Mouse (Mus musculus): Measurements from ENCODE around the gene Ifi27l2a. TPM values are rescaled to one million over a fixed set of nuclear protein-coding genes. Genes with fewer than 3 reads are reported as not detected.
"Not testable (repeated sequence)": the region's sequence is repeated elsewhere in the genome, so short reads cannot be mapped to it uniquely, and the experiment has no call there.

The Ifi27l2a gene
- polyA plus RNA-seq (2015; fragmentation: Nextera tagmentation; extraction: Ambion mirVana) = 6.2 and 10.0 TPM in 2 replicates

DNA sequence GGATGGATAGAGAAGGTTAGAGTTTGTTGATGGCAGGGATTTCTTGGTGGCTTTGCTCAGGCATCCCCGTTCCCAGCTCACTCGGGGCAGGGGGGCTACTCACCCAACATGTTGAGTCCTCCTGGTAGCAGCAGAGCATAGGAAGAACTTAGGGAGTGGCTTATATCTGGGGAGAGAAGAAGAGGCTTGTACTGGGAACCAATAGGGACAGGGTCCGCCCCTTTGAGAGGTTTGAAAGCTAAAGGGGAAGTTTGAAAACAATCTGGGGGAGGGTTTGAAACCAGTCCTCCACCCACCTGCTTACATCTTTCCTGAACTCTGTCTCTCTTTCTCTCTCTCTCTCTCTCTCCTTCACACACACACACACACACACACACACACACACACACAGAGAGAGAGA, at the start of gene Ifi27l2a:
Gene Ifi27l2a (minus strand): TSS at position 157 of the 400 bp plus-strand sequence.
- 52% methylated on average over 3 of the region's 3 CpGs for WGBS

GRCm38 (mm10) chr12:103492767-103493166, 49.3 kb upstream of the Ifi27l2a start:
- H3K4me2 ChIP-seq = no peak overlapping the region
- no peaks in the 10 kb centered on the region for H3K9me3 ChIP-seq
- no peak for ATAC-seq (replicated peaks)
- no peaks in the 10 kb centered on the region for H3K27me3 ChIP-seq (replicated peaks)
- WGBS = 45% methylated on average over 5 of the region's 5 CpGs
- H3K4me1 ChIP-seq = no peaks in the 10 kb centered on the region
- H3K9ac ChIP-seq = no peak overlapping the region
- H3K27ac ChIP-seq = no peak overlapping the region
- H3K4me3 ChIP-seq = no peak overlapping the region
- H3K36me3 ChIP-seq (replicated peaks) = no peaks in the 10 kb centered on the region

More for the DNA sequence above, at the start of gene Ifi27l2a:
- no peak for ATAC-seq (replicated peaks)
- H3K4me1 ChIP-seq = no peaks in the 10 kb centered on the region
- H3K9ac ChIP-seq = no peak within 1 kb of the TSS
- H3K36me3 ChIP-seq (replicated peaks) = no peaks in the 10 kb centered on the region
- H3K27ac ChIP-seq = no peak within 1 kb of the TSS
- no peaks in the 10 kb centered on the region for H3K27me3 ChIP-seq (replicated peaks)
- H3K4me3 ChIP-seq = no peak within 1 kb of the TSS
- H3K4me2 ChIP-seq = no peak within 1 kb of the TSS
- H3K9me3 ChIP-seq = no peaks in the 10 kb centered on the region

- H3K27ac ChIP-seq = no peak overlapping the region
- H3K4me3 ChIP-seq = no peak overlapping the region
- no peaks in the 10 kb centered on the region for H3K9me3 ChIP-seq
- H3K36me3 ChIP-seq (replicated peaks) = no peaks in the 10 kb centered on the region
- no peaks in the 10 kb centered on the region for H3K4me1 ChIP-seq
- no peak overlapping the region for H3K4me2 ChIP-seq
- H3K9ac ChIP-seq = no peak overlapping the region
- no peaks in the 10 kb centered on the region for H3K27me3 ChIP-seq (replicated peaks)
- no peak for ATAC-seq (replicated peaks)
- WGBS = 83% methylated on average over 3 of the region's 3 CpGs
Measured at GRCm38 (mm10) chr12:103491091-103491730, 47.7 kb upstream of the Ifi27l2a start.

- H3K4me3 ChIP-seq = no peak overlapping the region
- no peaks in the 10 kb centered on the region for H3K36me3 ChIP-seq (replicated peaks)
- no peak overlapping the region for H3K4me2 ChIP-seq
- no peak overlapping the region for H3K27ac ChIP-seq
- 64% methylated on average over 2 of the region's 2 CpGs for WGBS
- ATAC-seq (replicated peaks) = no peak
- H3K9ac ChIP-seq = no peak overlapping the region
- H3K9me3 ChIP-seq = no peaks in the 10 kb centered on the region
- no peaks in the 10 kb centered on the region for H3K27me3 ChIP-seq (replicated peaks)
- no peaks in the 10 kb centered on the region for H3K4me1 ChIP-seq
Measured at GRCm38 (mm10) chr12:103487750-103488149, 44.3 kb upstream of the Ifi27l2a start.

- Histone ChIP-seq H3K36me3 (replicated peaks) (no peaks in the 10 kb centered on the region), H3K27ac (no peak overlapping the region), H3K27me3 (replicated peaks) (no peaks in the 10 kb centered on the region), H3K4me2 (no peak overlapping the region), H3K4me3 (no peak overlapping the region), H3K4me1 (no peaks in the 10 kb centered on the region), H3K9me3 (no peaks in the 10 kb centered on the region), H3K9ac (no peak overlapping the region)
- ATAC-seq (replicated peaks) = no peak
- WGBS = 80% methylated on average over 4 of the region's 4 CpGs
Measured at GRCm38 (mm10) chr12:103487276-103487675, 43.8 kb upstream of the Ifi27l2a start.

DNA sequence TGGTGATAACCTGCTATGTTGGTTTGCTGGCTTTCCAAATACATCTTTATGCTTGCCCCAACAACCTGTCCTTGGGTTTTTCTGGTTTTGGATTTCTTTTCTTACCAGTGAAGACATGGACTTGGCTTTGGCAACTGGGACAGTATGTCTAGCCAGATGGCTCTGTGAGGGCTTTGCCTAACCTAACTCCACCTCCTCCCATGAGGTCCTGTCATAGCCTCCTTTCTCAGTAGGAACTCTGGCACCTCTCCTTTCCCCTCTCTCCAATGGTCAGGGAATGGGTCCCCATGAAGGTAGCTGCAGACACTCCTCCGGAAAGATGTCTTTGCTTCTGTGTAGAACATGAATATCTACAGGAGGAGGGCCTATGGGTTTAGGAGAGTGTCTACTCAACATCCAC, 43.2 kb upstream of the Ifi27l2a start:
- Histone ChIP-seq H3K9me3 (no peaks in the 10 kb centered on the region), H3K27me3 (replicated peaks) (no peaks in the 10 kb centered on the region), H3K9ac (no peak overlapping the region), H3K4me2 (no peak overlapping the region), H3K27ac (no peak overlapping the region), H3K4me1 (no peaks in the 10 kb centered on the region), H3K36me3 (replicated peaks) (no peaks in the 10 kb centered on the region), H3K4me3 (no peak overlapping the region)
- WGBS = 90% methylated on average over 1 of the region's 1 CpGs
- no peak for ATAC-seq (replicated peaks)

DNA sequence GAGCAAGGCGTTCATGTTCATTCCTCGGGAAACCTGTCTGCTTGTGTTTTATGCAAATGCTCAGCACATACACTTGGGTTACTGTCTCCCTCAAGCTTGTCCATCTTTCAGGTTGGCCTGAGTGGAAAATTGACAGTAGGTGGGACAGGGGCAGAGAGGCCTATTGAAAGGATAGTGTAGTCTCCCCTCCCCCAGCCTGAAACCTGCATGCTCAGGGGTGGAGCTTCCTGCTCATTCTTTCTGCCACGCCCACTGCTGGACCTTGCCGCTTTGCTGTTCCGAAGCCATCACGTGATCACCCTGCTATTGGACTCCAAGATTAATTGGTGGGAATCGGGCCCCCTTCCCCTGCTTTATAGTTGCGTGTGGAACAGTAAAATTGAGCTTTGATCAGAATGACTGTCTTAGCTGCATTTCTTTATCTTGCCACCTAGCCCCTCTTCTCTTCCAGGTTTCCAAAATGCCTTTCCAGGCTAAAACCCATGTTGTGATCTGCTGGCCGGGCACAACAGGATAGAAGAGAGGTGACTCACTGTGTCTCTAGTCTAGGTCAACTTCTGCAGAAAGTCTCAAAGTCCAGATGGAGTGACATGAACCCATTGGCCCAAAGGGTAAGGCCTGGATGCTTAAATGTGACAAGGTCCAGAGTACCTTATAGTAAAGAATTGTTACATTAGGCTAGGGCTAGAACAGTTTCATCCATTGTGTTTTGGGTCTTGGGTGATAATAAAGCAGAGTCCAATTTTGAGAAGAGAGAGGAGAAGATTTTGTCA, 40.9 kb upstream of the Ifi27l2a start:
- not testable (repeated sequence) for H3K36me3 ChIP-seq (replicated peaks); H3K27me3 ChIP-seq (replicated peaks); H3K4me1 ChIP-seq; H3K27ac ChIP-seq; H3K9me3 ChIP-seq; H3K9ac ChIP-seq; H3K4me2 ChIP-seq; H3K4me3 ChIP-seq; ATAC-seq (replicated peaks)
- 75% methylated on average over 9 of the region's 9 CpGs for WGBS

GRCm38 (mm10) chr12:103482781-103483180, 39.3 kb upstream of the Ifi27l2a start:
- Histone ChIP-seq H3K27me3 (replicated peaks) (no peaks in the 10 kb centered on the region), H3K27ac (no peak overlapping the region), H3K9me3 (no peaks in the 10 kb centered on the region), H3K4me3 (no peak overlapping the region), H3K36me3 (replicated peaks) (no peaks in the 10 kb centered on the region), H3K4me2 (no peak overlapping the region), H3K9ac (no peak overlapping the region), H3K4me1 (no peaks in the 10 kb centered on the region)
- whole genome bisulfite sequencing = 67% methylated on average over 2 of the region's 2 CpGs
- no peak for ATAC-seq (replicated peaks)

GRCm38 (mm10) chr12:103481671-103482070, 38.2 kb upstream of the Ifi27l2a start:
- WGBS = 82% methylated on average over 5 of the region's 5 CpGs
- H3K27me3 ChIP-seq (replicated peaks) = no peaks in the 10 kb centered on the region
- no peaks in the 10 kb centered on the region for H3K4me1 ChIP-seq
- no peak for ATAC-seq (replicated peaks)
- no peak overlapping the region for H3K9ac ChIP-seq
- no peaks in the 10 kb centered on the region for H3K9me3 ChIP-seq
- no peak overlapping the region for H3K4me2 ChIP-seq
- H3K27ac ChIP-seq = no peak overlapping the region
- H3K36me3 ChIP-seq (replicated peaks) = no peaks in the 10 kb centered on the region
- no peak overlapping the region for H3K4me3 ChIP-seq

- Histone ChIP-seq H3K36me3 (replicated peaks) (no peaks in the 10 kb centered on the region), H3K27ac (no peak overlapping the region), H3K27me3 (replicated peaks) (no peaks in the 10 kb centered on the region), H3K4me1 (no peaks in the 10 kb centered on the region), H3K4me3 (no peak overlapping the region), H3K9me3 (no peaks in the 10 kb centered on the region), H3K4me2 (no peak overlapping the region), H3K9ac (no peak overlapping the region)
- WGBS = 79% methylated on average over 7 of the region's 7 CpGs
- no peak for ATAC-seq (replicated peaks)
Measured at GRCm38 (mm10) chr12:103477461-103478015, 34.1 kb upstream of the Ifi27l2a start.

DNA sequence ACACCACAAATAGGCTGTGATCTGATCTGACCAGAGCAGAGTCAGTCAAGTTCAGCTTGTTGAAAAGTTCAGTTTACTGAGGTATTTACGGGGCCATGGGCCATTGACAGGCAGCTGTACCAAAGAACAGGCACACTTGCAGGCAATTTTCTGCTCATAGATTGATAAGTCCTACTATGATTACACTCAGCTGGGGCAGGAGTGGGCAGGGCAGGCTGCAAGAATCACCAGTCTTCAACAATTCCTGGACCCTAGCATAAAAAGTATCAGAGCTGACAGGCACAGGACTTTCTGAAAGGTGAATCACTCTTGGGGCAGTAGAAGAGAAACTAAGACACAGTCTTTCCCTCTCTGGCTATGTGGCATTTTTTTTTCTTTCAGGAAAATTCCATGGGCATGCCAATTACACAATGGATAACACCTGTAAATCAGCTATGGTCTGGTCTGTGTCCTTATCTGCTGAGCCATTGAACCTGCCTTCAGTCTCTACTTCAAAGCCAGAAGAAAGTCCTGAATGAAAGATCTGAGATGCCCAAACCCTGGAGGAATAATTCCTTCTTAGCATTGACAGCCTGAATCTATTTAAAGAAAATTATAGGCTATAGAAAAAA, 33.4 kb upstream of the Ifi27l2a start:
- H3K27me3 ChIP-seq (replicated peaks) = no peaks in the 10 kb centered on the region
- H3K4me1 ChIP-seq = no peaks in the 10 kb centered on the region
- no peak overlapping the region for H3K4me2 ChIP-seq
- H3K9me3 ChIP-seq = no peaks in the 10 kb centered on the region
- H3K4me3 ChIP-seq = no peak overlapping the region
- no peaks in the 10 kb centered on the region for H3K36me3 ChIP-seq (replicated peaks)
- 92% methylated on average over 1 of the region's 1 CpGs for WGBS
- no peak overlapping the region for H3K27ac ChIP-seq
- H3K9ac ChIP-seq = no peak overlapping the region
- no peak for ATAC-seq (replicated peaks)

- H3K9ac ChIP-seq = no peak overlapping the region
- H3K9me3 ChIP-seq = no peaks in the 10 kb centered on the region
- no peak overlapping the region for H3K4me2 ChIP-seq
- H3K27ac ChIP-seq = no peak overlapping the region
- no peaks in the 10 kb centered on the region for H3K27me3 ChIP-seq (replicated peaks)
- WGBS = 66% methylated on average over 2 of the region's 2 CpGs
- no peak overlapping the region for H3K4me3 ChIP-seq
- no peaks in the 10 kb centered on the region for H3K4me1 ChIP-seq
- no peak for ATAC-seq (replicated peaks)
- no peaks in the 10 kb centered on the region for H3K36me3 ChIP-seq (replicated peaks)
Measured at GRCm38 (mm10) chr12:103474481-103474880, 31.0 kb upstream of the Ifi27l2a start.

All from midbrain, embryonic 15.5 days (tissue).